Mouse (Mus musculus) G1E (cell line): ENCODE results near the gene Ptprr.

ENCODE experiments used
- CTCF ChIP-seq: IDR thresholded peaks from 2 replicates; pipeline ENCODE4 v1.5.1; 2012; ENCODE audit warnings: low read depth, low read length, inconsistent platforms, mixed read lengths
- GATA1 ChIP-seq: IDR thresholded peaks from 2 replicates; pipeline ENCODE4 v1.6.1; 2012; ENCODE audit warnings: borderline replicate concordance, low read length, inconsistent platforms, mixed read lengths
- GATA2 ChIP-seq: IDR thresholded peaks from 2 replicates; pipeline ENCODE4 v1.6.1; 2012; ENCODE audit warnings: low read depth, low read length, inconsistent platforms, borderline replicate concordance
- TAL1 ChIP-seq: conservative IDR thresholded peaks from 2 replicates; pipeline ENCODE4 v1.6.1; 2012; ENCODE audit warnings: low read depth, low read length, inconsistent platforms, mixed read lengths

- TF ChIP-seq CTCF (no peak), TAL1 (no peak), GATA1 (no peak), GATA2 (no peak)
Measured at GRCm38 (mm10) chr10:116259298-116259697, 241.3 kb downstream of the Ptprr start.
